Comparison of ENCODE assay signal across 10 mouse cellular contexts in genomic region chr4:63010226-63010625, GRCm38 (mm10). TPM values are rescaled to one million over a fixed set of nuclear protein-coding genes. Genes with fewer than 3 reads are reported as not detected.
DNase-seq lines count a peak whose midpoint lies in the region; ATAC-seq and TF ChIP-seq lines count a peak whose summit lies in the region.
"Had no signal": no experiment of that assay in that cellular context is flagged by ENCODE, and none has a peak within 500 bp of the region (broad histone marks: within the 10 kb centered on the region; RNA-seq: fewer than 3 reads in every experiment).

No protein-coding gene starts in this region.

- no peak for ATAC-seq in kidney, embryonic 15.5 days (replicated peaks; ENCODE audit: low FRiP score)
- ATAC-seq in lung, postnatal 0 days = peak; percentile 70
- no peak for ATAC-seq in intestine, postnatal 0 days

- H3K4me3 ChIP-seq in kidney, embryonic 15.5 days (replicated peaks) = no peak overlapping the region
- no peak overlapping the region for H3K4me3 ChIP-seq in cerebellum, adult 2 months (replicated peaks; ENCODE audit: insufficient read depth, low read depth, low read length)
- no peak overlapping the region for H3K4me3 ChIP-seq in lung, postnatal 0 days (ENCODE audit: low read depth, low read length)
- H3K4me3 ChIP-seq in intestine, postnatal 0 days (ENCODE audit: low read depth, low read length) = no peak overlapping the region
- H3K4me3 ChIP-seq: limb, embryonic 13.5 days had no signal

- no peaks in the 10 kb centered on the region for H3K9me3 ChIP-seq in kidney, embryonic 15.5 days (replicated peaks)
- no peaks in the 10 kb centered on the region for H3K9me3 ChIP-seq in lung, postnatal 0 days (ENCODE audit: low read length)
- H3K9me3 ChIP-seq in intestine, postnatal 0 days (ENCODE audit: control insufficient read depth) = no peaks in the 10 kb centered on the region

- TF ChIP-seq CTCF in cerebellum, adult 2 months (IDR thresholded peaks at IDR 0.05; ENCODE audit: borderline replicate concordance, insufficient read depth, low read depth, low read length) = no peak
- TF ChIP-seq CTCF in lung, postnatal 0 days (IDR thresholded peaks at IDR 0.05) = no peak
- no peak for TF ChIP-seq CTCF in intestine, postnatal 0 days (IDR thresholded peaks at IDR 0.05; ENCODE audit: low read depth)

- TF ChIP-seq EP300 in lung, postnatal 0 days (IDR thresholded peaks at IDR 0.05) = no peak

- no peaks in the 10 kb centered on the region for H3K27me3 ChIP-seq in kidney, embryonic 15.5 days
- no peaks in the 10 kb centered on the region for H3K27me3 ChIP-seq in cerebellum, adult 2 months (ENCODE audit: control insufficient read depth, insufficient read depth, low read length)
- H3K27me3 ChIP-seq in lung, postnatal 0 days (replicated peaks; ENCODE audit: insufficient read depth, low read length) = no peaks in the 10 kb centered on the region
- no peaks in the 10 kb centered on the region for H3K27me3 ChIP-seq in intestine, postnatal 0 days (replicated peaks; ENCODE audit: control insufficient read depth, insufficient read depth, low read length)
- H3K27me3 ChIP-seq: limb, embryonic 13.5 days had no signal

- H3K9ac ChIP-seq in kidney, embryonic 15.5 days = no peak overlapping the region
- no peak overlapping the region for H3K9ac ChIP-seq in lung, postnatal 0 days (replicated peaks; ENCODE audit: low read depth)
- H3K9ac ChIP-seq in intestine, postnatal 0 days (ENCODE audit: low read depth, low read length) = no peak overlapping the region
- H3K9ac ChIP-seq: limb, embryonic 13.5 days had no signal

- peaks cover 27% of the 10 kb centered on the region for H3K4me1 ChIP-seq in kidney, embryonic 15.5 days
- peaks cover 11% of the 10 kb centered on the region for H3K4me1 ChIP-seq in cerebellum, adult 2 months (ENCODE audit: control insufficient read depth, insufficient read depth, low read length)
- peaks cover 4% of the 10 kb centered on the region; the same call in 1 of the 2 replicates for H3K4me1 ChIP-seq in lung, postnatal 0 days (ENCODE audit: insufficient read depth, low read depth, low read length)
- H3K4me1 ChIP-seq in intestine, postnatal 0 days (replicated peaks; ENCODE audit: control insufficient read depth, insufficient read depth, low read length) = peaks cover 11% of the 10 kb centered on the region

- peaks cover 6% of the 10 kb centered on the region; the same call in 1 of the 2 replicates for H3K36me3 ChIP-seq in kidney, embryonic 15.5 days
- H3K36me3 ChIP-seq in lung, postnatal 0 days (ENCODE audit: insufficient read depth, low read length) = no peaks in the 10 kb centered on the region
- H3K36me3 ChIP-seq in intestine, postnatal 0 days (ENCODE audit: control insufficient read depth, insufficient read depth) = no peaks in the 10 kb centered on the region
- H3K36me3 ChIP-seq: G1E had no signal

- 84% methylated on average over 4 of the region's 4 CpGs for WGBS in kidney, embryonic 15.5 days
- WGBS in cerebellum, adult 2 months = 13% methylated on average over 4 of the region's 4 CpGs
- 61% methylated on average over 4 of the region's 4 CpGs for WGBS in lung, postnatal 0 days
- 88% methylated on average over 4 of the region's 4 CpGs for WGBS in intestine, postnatal 0 days

- peak; percentile 18 for DNase-seq in kidney, postnatal 10 days
- peak; percentile 36 to 72 for DNase-seq in cerebellum, adult 2 months
- DNase-seq in gastrocnemius, postnatal 10 days = peak; percentile 61
- peak; percentile 56 for DNase-seq in lung, postnatal 0 days (ENCODE audit: low spot score)
- DNase-seq in natural killer cell, adult 2 months (ENCODE audit: low spot score in 2 of 2) = no peak
- DNase-seq in urinary bladder, postnatal 14 days (ENCODE audit: low spot score) = no peak

- TF ChIP-seq POLR2A in cerebellum, adult 2 months (IDR thresholded peaks at IDR 0.05; ENCODE audit: borderline replicate concordance, insufficient read depth, low read length) = no peak

- H3K27ac ChIP-seq in kidney, embryonic 15.5 days = no peak overlapping the region
- no peak overlapping the region for H3K27ac ChIP-seq in cerebellum, adult 2 months (ENCODE audit: insufficient read depth, low read length)
- H3K27ac ChIP-seq in lung, postnatal 0 days (ENCODE audit: low read length) = no peak overlapping the region
- H3K27ac ChIP-seq in intestine, postnatal 0 days (ENCODE audit: low read depth, low read length) = no peak overlapping the region

- no peak overlapping the region for H3K4me2 ChIP-seq in kidney, embryonic 15.5 days
- H3K4me2 ChIP-seq in lung, postnatal 0 days (replicated peaks; ENCODE audit: low read depth, low read length) = no peak overlapping the region
- H3K4me2 ChIP-seq in intestine, postnatal 0 days (replicated peaks; ENCODE audit: low read depth) = no peak overlapping the region
- H3K4me2 ChIP-seq: limb, embryonic 13.5 days had no signal

RNA-seq across cellular contexts. Expression of gene Zfp618, which starts 44.9 kb away (rescaled TPM):
- polyA plus RNA-seq in kidney, embryonic 15.5 days (2015; fragmentation: Nextera tagmentation; extraction: Ambion mirVana) = 35.2 and 39.5 TPM in 2 replicates
- polyA plus RNA-seq in cerebellum, adult 2 months (2012; rRNA removed) = 2.6 and 2.7 TPM in 2 replicates
- 1 to 10 TPM; 1.9 to 3.0 TPM for total RNA-seq in gastrocnemius, postnatal 10 days (2021)
- polyA plus RNA-seq in lung, postnatal 0 days (2015; fragmentation: Nextera tagmentation; extraction: Ambion mirVana) = 7.2 and 7.9 TPM in 2 replicates
- 2.6 and 5.6 TPM in 2 replicates for polyA plus RNA-seq in intestine, postnatal 0 days (2015; fragmentation: Nextera tagmentation; extraction: Ambion mirVana)
- polyA plus RNA-seq: G1E had no signal

Comparison
In these comparisons a context has a peak if more than half of its experiments do, and no peak if none do; other contexts are left out.
1. DNase-seq: peak in kidney, postnatal 10 days (single experiment), cerebellum, adult 2 months (2 of 2), gastrocnemius, postnatal 10 days (single experiment) and lung, postnatal 0 days (single experiment); none in natural killer cell, adult 2 months (0 of 2) and urinary bladder, postnatal 14 days (single experiment).